Mouse (Mus musculus): ENCODE measurements around the gene Dpep1. TPM values are rescaled to one million over a fixed set of nuclear protein-coding genes. Genes with fewer than 3 reads are reported as not detected.

The Dpep1 gene
- polyA plus RNA-seq, 1 experiment from 2014 or later = 1.7 TPM

DNA sequence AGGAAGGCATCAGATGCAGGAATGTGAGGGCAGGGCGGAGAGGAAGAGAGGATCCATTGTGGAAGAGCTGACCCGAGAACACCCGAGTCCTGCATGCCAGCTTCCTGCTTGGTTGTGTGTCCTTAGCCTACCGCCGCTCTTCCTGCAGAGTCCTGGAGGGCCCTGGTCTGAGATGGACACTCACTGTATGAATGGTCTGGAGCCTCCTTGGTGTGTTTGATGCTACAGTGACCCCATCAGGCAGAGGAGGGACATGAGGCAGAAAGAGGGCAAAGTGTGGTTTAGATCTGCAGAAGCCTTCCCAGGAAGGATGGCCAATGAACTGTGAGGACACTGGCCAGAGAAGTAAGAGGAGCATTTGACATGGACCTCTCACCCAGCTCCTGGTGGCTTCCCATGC, 30.9 kb upstream of the Dpep1 start:
- no peaks in the 10 kb centered on the region for H3K36me3 ChIP-seq (ENCODE audit: control insufficient read depth, insufficient read depth, low read length)
- no peaks in the 10 kb centered on the region for H3K9me3 ChIP-seq (ENCODE audit: control insufficient read depth, low read depth, low read length)
- H3K9ac ChIP-seq (replicated peaks; ENCODE audit: low read depth, low read length) = no peak overlapping the region
- ATAC-seq (ENCODE audit: insufficient number of reproducible peaks, insufficient read depth, low FRiP score, low read depth) = no peak
- no peak overlapping the region for H3K4me2 ChIP-seq (replicated peaks; ENCODE audit: low read depth, low read length)
- no peak overlapping the region for H3K27ac ChIP-seq (ENCODE audit: low read length)
- H3K4me3 ChIP-seq (ENCODE audit: low read depth, low read length) = no peak overlapping the region
- peaks cover 21% of the 10 kb centered on the region for H3K4me1 ChIP-seq (ENCODE audit: control insufficient read depth, insufficient read depth, low read length)
- H3K27me3 ChIP-seq (ENCODE audit: control insufficient read depth, insufficient read depth, low read length) = no peaks in the 10 kb centered on the region
- 67% methylated on average over 5 of the region's 5 CpGs for WGBS

DNA sequence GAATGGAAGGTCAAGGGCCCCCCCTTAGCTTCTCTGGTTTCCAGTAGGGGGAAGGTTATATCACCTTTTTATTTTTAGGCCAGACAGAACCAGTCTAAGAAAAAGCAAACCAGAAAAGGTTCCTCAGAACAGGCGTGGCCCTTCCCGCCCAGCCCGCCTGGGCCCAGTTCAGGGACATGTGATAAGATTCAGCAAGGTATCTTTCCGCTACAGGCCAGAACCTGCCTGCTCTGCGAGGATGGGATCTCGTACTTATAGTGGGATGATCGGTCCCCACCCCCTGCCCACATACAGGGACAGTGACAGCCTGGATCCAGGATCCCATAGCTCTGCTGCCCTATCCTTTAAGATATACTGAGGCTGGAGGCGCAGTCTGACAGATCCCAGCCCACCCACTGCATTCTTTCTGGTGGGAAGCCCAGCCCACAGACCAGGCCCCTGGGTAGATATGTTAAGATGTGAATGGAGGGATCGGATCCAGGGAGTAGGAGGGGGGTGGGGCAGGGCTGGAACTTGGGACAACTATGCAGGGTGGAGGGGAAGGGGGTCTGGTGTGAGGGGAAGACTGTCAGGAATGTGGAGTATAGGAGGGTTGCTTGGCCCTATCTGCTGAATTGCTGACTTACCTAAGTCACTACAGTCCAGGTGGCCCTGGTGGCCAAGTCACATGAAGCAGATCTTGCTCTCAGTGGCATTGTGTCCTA, 29.8 kb upstream of the Dpep1 start:
- 69% methylated on average over 9 of the region's 9 CpGs for WGBS
- ATAC-seq (ENCODE audit: insufficient number of reproducible peaks, insufficient read depth, low FRiP score, low read depth) = peak; percentile 46; the same call in 1 of the 2 replicates
- Histone ChIP-seq H3K9me3 (ENCODE audit: control insufficient read depth, low read depth, low read length) (no peaks in the 10 kb centered on the region), H3K4me2 (replicated peaks; ENCODE audit: low read depth, low read length) (no peak overlapping the region), H3K9ac (replicated peaks; ENCODE audit: low read depth, low read length) (no peak overlapping the region), H3K36me3 (ENCODE audit: control insufficient read depth, insufficient read depth, low read length) (no peaks in the 10 kb centered on the region), H3K27me3 (ENCODE audit: control insufficient read depth, insufficient read depth, low read length) (no peaks in the 10 kb centered on the region), H3K4me1 (ENCODE audit: control insufficient read depth, insufficient read depth, low read length) (peaks cover 21% of the 10 kb centered on the region), H3K4me3 (ENCODE audit: low read depth, low read length) (no peak overlapping the region), H3K27ac (ENCODE audit: low read length) (no peak overlapping the region)

DNA sequence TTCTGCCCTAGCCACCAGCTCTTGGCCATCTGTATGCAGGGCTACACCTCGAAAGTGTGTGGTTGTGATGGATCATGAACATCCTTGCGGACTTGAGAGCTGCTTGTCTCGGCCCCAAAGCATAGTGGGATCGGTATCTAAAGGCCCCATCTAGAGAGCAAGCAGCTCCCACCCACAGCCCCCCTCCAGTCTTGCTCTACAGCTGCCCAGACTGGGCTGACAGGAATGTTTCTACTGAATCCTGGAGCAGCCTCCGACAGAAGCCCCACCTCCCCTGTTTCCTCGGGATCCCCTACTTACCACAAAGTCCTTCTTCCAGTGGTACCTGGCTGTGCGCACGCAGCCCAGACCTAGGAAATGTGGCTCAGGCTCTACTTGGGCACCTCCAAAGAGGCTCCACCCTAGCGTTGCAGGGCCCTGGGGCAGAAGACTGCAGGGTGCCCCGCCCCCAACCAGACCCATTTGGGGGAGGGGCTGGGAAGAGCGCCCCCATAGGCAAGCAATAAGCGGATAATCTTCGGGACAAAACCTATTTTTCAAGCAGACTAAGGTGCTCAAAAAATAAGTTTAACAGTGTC, 28.1 kb upstream of the Dpep1 start, which contains the start of gene Sult5a1:
Gene Sult5a1 (minus strand): TSS at position 428 of the 578 bp plus-strand sequence.
- ATAC-seq (ENCODE audit: insufficient number of reproducible peaks, insufficient read depth, low FRiP score, low read depth) = peak; percentile 64; the same call in 1 of the 2 replicates
- WGBS = 26% methylated on average over 13 of the region's 13 CpGs
- Histone ChIP-seq H3K4me3 (ENCODE audit: low read depth, low read length) (peak within 1 kb of the TSS; percentile 21), H3K27ac (ENCODE audit: low read length) (no peak within 1 kb of the TSS), H3K27me3 (ENCODE audit: control insufficient read depth, insufficient read depth, low read length) (no peaks in the 10 kb centered on the region), H3K36me3 (ENCODE audit: control insufficient read depth, insufficient read depth, low read length) (no peaks in the 10 kb centered on the region), H3K9me3 (ENCODE audit: control insufficient read depth, low read depth, low read length) (no peaks in the 10 kb centered on the region), H3K9ac (replicated peaks; ENCODE audit: low read depth, low read length) (no peak within 1 kb of the TSS; the same call in 1 of the 2 replicates), H3K4me1 (ENCODE audit: control insufficient read depth, insufficient read depth, low read length) (peaks cover 21% of the 10 kb centered on the region), H3K4me2 (replicated peaks; ENCODE audit: low read depth, low read length) (peak within 1 kb of the TSS; percentile 29)

DNA sequence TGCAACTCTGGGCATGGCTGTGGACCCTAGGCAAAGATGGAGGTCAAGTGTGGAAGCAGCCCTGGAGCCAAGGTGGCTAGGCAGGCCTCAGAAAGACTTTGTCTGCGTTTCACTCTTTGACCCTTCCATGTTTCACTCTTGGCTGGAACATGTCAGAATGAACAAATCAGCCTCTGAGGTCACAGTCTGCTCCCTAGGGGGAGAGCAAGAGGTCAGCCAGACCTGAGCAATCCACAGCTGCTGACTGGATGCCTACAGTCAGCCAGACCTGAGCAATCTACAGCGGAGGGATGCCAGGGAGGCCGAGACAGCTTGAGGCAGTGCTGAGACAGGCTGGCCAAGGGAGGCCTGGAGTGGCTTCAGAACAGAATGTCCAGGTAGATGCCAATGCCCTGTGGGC, 4.7 kb upstream of the Dpep1 start:
- Histone ChIP-seq H3K36me3 (ENCODE audit: control insufficient read depth, insufficient read depth, low read length) (no peaks in the 10 kb centered on the region), H3K4me2 (replicated peaks; ENCODE audit: low read depth, low read length) (no peak overlapping the region), H3K9ac (replicated peaks; ENCODE audit: low read depth, low read length) (no peak overlapping the region), H3K4me3 (ENCODE audit: low read depth, low read length) (no peak overlapping the region), H3K27ac (ENCODE audit: low read length) (no peak overlapping the region), H3K27me3 (ENCODE audit: control insufficient read depth, insufficient read depth, low read length) (no peaks in the 10 kb centered on the region), H3K9me3 (ENCODE audit: control insufficient read depth, low read depth, low read length) (peaks cover 5% of the 10 kb centered on the region; the same call in 1 of the 2 replicates), H3K4me1 (ENCODE audit: control insufficient read depth, insufficient read depth, low read length) (no peaks in the 10 kb centered on the region)
- ATAC-seq (ENCODE audit: insufficient number of reproducible peaks, insufficient read depth, low FRiP score, low read depth) = no peak
- 49% methylated on average over 3 of the region's 3 CpGs for WGBS

DNA sequence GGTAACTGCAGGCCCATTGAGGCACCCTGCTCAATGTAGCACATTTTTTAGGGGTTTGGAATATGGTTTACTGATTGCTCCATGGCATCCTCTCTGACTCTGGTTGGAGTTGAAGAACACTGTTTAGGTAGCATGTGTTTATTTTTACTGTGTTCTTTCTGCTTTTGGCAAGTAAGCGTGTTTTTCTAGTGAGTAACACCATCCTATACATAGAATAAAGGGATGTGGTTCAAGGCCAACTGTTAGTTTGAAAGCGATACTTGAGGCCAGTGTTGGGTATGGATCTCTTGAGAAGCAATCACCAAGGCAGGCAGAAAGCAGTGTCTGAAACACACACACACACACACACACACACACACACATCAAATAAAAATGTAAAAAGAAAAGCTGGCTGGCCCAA, 2.0 kb downstream of the Dpep1 start:
- H3K36me3 ChIP-seq (ENCODE audit: control insufficient read depth, insufficient read depth, low read length) = no peaks in the 10 kb centered on the region
- no peak overlapping the region for H3K27ac ChIP-seq (ENCODE audit: low read length)
- no peak overlapping the region for H3K4me3 ChIP-seq (ENCODE audit: low read depth, low read length)
- no peaks in the 10 kb centered on the region for H3K4me1 ChIP-seq (ENCODE audit: control insufficient read depth, insufficient read depth, low read length)
- WGBS = 79% methylated on average over 2 of the region's 2 CpGs
- ATAC-seq (ENCODE audit: insufficient number of reproducible peaks, insufficient read depth, low FRiP score, low read depth) = no peak
- H3K4me2 ChIP-seq (replicated peaks; ENCODE audit: low read depth, low read length) = no peak overlapping the region
- H3K27me3 ChIP-seq (ENCODE audit: control insufficient read depth, insufficient read depth, low read length) = no peaks in the 10 kb centered on the region
- no peak overlapping the region for H3K9ac ChIP-seq (replicated peaks; ENCODE audit: low read depth, low read length)
- no peaks in the 10 kb centered on the region for H3K9me3 ChIP-seq (ENCODE audit: control insufficient read depth, low read depth, low read length)

DNA sequence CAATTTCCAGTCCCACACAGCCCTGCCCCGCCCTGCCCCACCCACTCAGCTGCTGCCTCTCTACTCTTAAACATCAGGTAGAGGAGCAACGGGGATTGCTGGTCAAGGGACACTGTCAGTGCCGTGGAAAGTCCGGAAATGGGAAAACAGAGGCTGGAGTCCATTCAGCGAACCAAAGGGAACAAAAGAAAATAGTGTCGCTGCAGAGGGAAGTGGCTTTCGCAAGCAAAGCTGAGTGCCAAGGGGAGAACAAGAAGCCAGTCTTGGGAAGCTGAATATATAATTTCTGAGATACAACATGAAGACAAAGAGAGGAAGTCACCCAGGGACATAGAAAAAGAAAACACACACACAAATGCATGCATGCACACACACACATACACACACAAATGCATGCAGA, 2.8 kb downstream of the Dpep1 start:
- 65% methylated on average over 7 of the region's 7 CpGs for WGBS
- no peak overlapping the region for H3K27ac ChIP-seq (ENCODE audit: low read length)
- H3K36me3 ChIP-seq (ENCODE audit: control insufficient read depth, insufficient read depth, low read length) = no peaks in the 10 kb centered on the region
- no peak overlapping the region for H3K4me3 ChIP-seq (ENCODE audit: low read depth, low read length)
- H3K27me3 ChIP-seq (ENCODE audit: control insufficient read depth, insufficient read depth, low read length) = no peaks in the 10 kb centered on the region
- no peak for ATAC-seq (ENCODE audit: insufficient number of reproducible peaks, insufficient read depth, low FRiP score, low read depth)
- no peak overlapping the region for H3K4me2 ChIP-seq (replicated peaks; ENCODE audit: low read depth, low read length)
- H3K9ac ChIP-seq (replicated peaks; ENCODE audit: low read depth, low read length) = no peak overlapping the region
- H3K9me3 ChIP-seq (ENCODE audit: control insufficient read depth, low read depth, low read length) = no peaks in the 10 kb centered on the region
- H3K4me1 ChIP-seq (ENCODE audit: control insufficient read depth, insufficient read depth, low read length) = no peaks in the 10 kb centered on the region

DNA sequence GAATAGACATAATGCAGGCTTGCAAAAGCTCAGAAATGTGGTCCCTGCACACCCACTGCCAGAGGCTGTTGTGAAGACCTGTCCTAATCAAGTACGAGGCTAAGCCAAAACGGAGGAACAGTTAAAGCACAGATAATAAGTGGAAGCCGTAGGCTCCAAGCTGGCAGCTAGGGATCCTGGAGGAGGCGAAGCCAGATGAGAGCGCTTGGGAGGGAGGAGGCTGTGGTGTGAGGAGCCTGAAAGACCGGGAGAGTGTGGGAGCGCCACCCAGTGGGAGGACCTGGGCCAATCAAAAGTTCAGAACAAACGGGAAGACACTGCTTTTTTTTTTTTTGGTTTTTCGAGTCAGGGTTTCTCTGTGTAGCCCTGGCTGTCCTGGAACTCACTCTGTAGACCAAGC, 4.6 kb downstream of the Dpep1 start:
- Histone ChIP-seq H3K9ac (replicated peaks; ENCODE audit: low read depth, low read length) (no peak overlapping the region), H3K4me3 (ENCODE audit: low read depth, low read length) (no peak overlapping the region), H3K36me3 (ENCODE audit: control insufficient read depth, insufficient read depth, low read length) (no peaks in the 10 kb centered on the region), H3K4me2 (replicated peaks; ENCODE audit: low read depth, low read length) (peak overlapping the region; percentile 37), H3K27ac (ENCODE audit: low read length) (no peak overlapping the region), H3K9me3 (ENCODE audit: control insufficient read depth, low read depth, low read length) (no peaks in the 10 kb centered on the region), H3K4me1 (ENCODE audit: control insufficient read depth, insufficient read depth, low read length) (no peaks in the 10 kb centered on the region), H3K27me3 (ENCODE audit: control insufficient read depth, insufficient read depth, low read length) (no peaks in the 10 kb centered on the region)
- no peak for ATAC-seq (ENCODE audit: insufficient number of reproducible peaks, insufficient read depth, low FRiP score, low read depth)
- 1% methylated on average over 9 of the region's 9 CpGs for WGBS

DNA sequence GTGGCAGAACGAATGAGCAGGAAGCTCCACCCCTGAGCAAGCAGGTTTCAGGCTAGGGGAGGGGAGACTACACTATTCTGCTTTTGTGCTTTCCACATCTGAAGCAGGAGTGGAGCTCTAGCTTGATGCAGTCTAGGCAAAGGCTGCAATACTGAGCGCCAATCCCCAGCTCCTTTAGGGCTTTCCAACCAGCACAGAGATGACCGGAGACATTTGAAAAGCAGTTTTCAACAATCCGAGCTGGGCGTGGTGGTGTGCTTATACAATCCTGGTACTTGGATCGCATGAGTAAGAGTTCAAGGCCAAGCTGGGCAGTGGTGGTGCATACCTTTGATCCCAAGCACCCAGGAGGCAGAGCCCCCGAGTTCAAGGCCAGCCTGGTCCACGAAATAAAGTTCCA, 5.9 kb downstream of the Dpep1 start:
- ATAC-seq (ENCODE audit: insufficient number of reproducible peaks, insufficient read depth, low FRiP score, low read depth) = 0 out of 2 replicates have a peak, but pooled peaks have one; percentile 55
- WGBS = 55% methylated on average over 8 of the region's 8 CpGs
- Histone ChIP-seq H3K36me3 (ENCODE audit: control insufficient read depth, insufficient read depth, low read length) (no peaks in the 10 kb centered on the region), H3K27ac (ENCODE audit: low read length) (no peak overlapping the region), H3K9ac (replicated peaks; ENCODE audit: low read depth, low read length) (no peak overlapping the region), H3K4me1 (ENCODE audit: control insufficient read depth, insufficient read depth, low read length) (no peaks in the 10 kb centered on the region), H3K27me3 (ENCODE audit: control insufficient read depth, insufficient read depth, low read length) (no peaks in the 10 kb centered on the region), H3K4me2 (replicated peaks; ENCODE audit: low read depth, low read length) (no peak overlapping the region), H3K9me3 (ENCODE audit: control insufficient read depth, low read depth, low read length) (no peaks in the 10 kb centered on the region), H3K4me3 (ENCODE audit: low read depth, low read length) (no peak overlapping the region)

Measured in stomach, embryonic 14.5 days (tissue).